Mouse (Mus musculus) heart, embryonic 15.5 days (tissue): ENCODE measurements at regions not wholly inside any gene's neighbourhood (a gene's known extent, or its start where the extent isn't known, plus 50 kb on each side); places are given as distances from the start of the nearest gene placed in this dataset.
A peak's percentile ranks its signal among the peaks of the same experiment; 100 is the strongest.
"Not testable (repeated sequence)": the region's sequence is repeated elsewhere in the genome, so short reads cannot be mapped to it uniquely, and the experiment has no call there.

Experiments used
- ATAC-seq: fragments of 200-750 bp; cut with Nextera tagmentation; replicated peaks from 2 replicates; pipeline ENCODE4 v1.8.0; 2017; ENCODE audit warnings: low read depth, moderate TSS enrichment; ENCODE audit not compliant: insufficient number of reproducible peaks, insufficient read depth, low FRiP score
- H3K27ac ChIP-seq: fragments of 300-500 bp; sonication (generic); 2 replicates; pipeline ENCODE4 v1.5.1; 2015; ENCODE audit warnings: mild to moderate bottlenecking, inconsistent platforms
- H3K27me3 ChIP-seq: fragments of 300-500 bp; sonication (generic); 2 replicates; pipeline ENCODE4 v1.6.1; 2015; ENCODE audit warnings: inconsistent platforms
- H3K36me3 ChIP-seq: fragments of 300-500 bp; sonication (generic); 2 replicates; pipeline ENCODE4 v1.6.1; 2015; ENCODE audit warnings: mild to moderate bottlenecking, inconsistent platforms
- H3K4me1 ChIP-seq: fragments of 300-500 bp; sonication (generic); replicated peaks from 2 replicates; pipeline ENCODE4 v1.6.1; 2015; ENCODE audit warnings: inconsistent platforms
- H3K4me2 ChIP-seq: fragments of 300-500 bp; sonication (generic); 2 replicates; pipeline ENCODE4 v1.6.1; 2015; ENCODE audit warnings: inconsistent platforms, mild to moderate bottlenecking, moderate library complexity
- H3K4me3 ChIP-seq: fragments of 300-500 bp; sonication (generic); 2 replicates; pipeline ENCODE4 v1.5.1; 2015; ENCODE audit warnings: mild to moderate bottlenecking, inconsistent platforms
- H3K9ac ChIP-seq: fragments of 300-500 bp; sonication (generic); 2 replicates; pipeline ENCODE4 v1.6.1; 2015; ENCODE audit warnings: mild to moderate bottlenecking, inconsistent platforms
- H3K9me3 ChIP-seq: fragments of 300-500 bp; sonication (generic); replicated peaks from 2 replicates; pipeline ENCODE4 v1.6.1; 2016; ENCODE audit warnings: inconsistent platforms
- WGBS: fragments of 180-500 bp; shearing (Covaris S2); methylation state at CpG from one replicate; pipeline ENCODE4 v1.1.7; 2015; ENCODE audit warnings: mixed read lengths; 5-methylcytosine and 5-hydroxymethylcytosine counted together

GRCm38 (mm10) chr10:45859137-45859536 lies 281.5 kb downstream of the Hace1 start:
- Histone ChIP-seq H3K4me2 (no peak overlapping the region), H3K36me3 (no peaks in the 10 kb centered on the region), H3K4me1 (no peaks in the 10 kb centered on the region), H3K9me3 (no peaks in the 10 kb centered on the region), H3K4me3 (no peak overlapping the region), H3K27ac (no peak overlapping the region), H3K27me3 (no peaks in the 10 kb centered on the region), H3K9ac (no peak overlapping the region)
- ATAC-seq = no peak
- 66% methylated on average over 3 of the region's 3 CpGs for WGBS

GRCm38 (mm10) chr10:45859909-45860308 lies 282.3 kb downstream of the Hace1 start:
- no peaks in the 10 kb centered on the region for H3K27me3 ChIP-seq
- H3K9me3 ChIP-seq = no peaks in the 10 kb centered on the region
- 69% methylated on average over 4 of the region's 4 CpGs for whole genome bisulfite sequencing

GRCm38 (mm10) chr10:45860696-45861095 lies 283.1 kb downstream of the Hace1 start:
- no peak for ATAC-seq
- Histone ChIP-seq H3K4me3 (no peak overlapping the region), H3K27me3 (no peaks in the 10 kb centered on the region), H3K4me1 (no peaks in the 10 kb centered on the region), H3K9me3 (no peaks in the 10 kb centered on the region), H3K9ac (no peak overlapping the region), H3K4me2 (no peak overlapping the region), H3K36me3 (no peaks in the 10 kb centered on the region), H3K27ac (no peak overlapping the region)
- 68% methylated on average over 4 of the region's 4 CpGs for WGBS

More at GRCm38 (mm10) chr10:45859909-45860308, 282.3 kb downstream of the Hace1 start:
- ATAC-seq = no peak
- Histone ChIP-seq H3K36me3 (no peaks in the 10 kb centered on the region), H3K4me2 (no peak overlapping the region), H3K4me3 (no peak overlapping the region), H3K9ac (no peak overlapping the region), H3K4me1 (no peaks in the 10 kb centered on the region), H3K27ac (no peak overlapping the region)

GRCm38 (mm10) chr10:45865793-45866192 lies 288.2 kb downstream of the Hace1 start:
- Histone ChIP-seq H3K27me3 (no peaks in the 10 kb centered on the region), H3K27ac (no peak overlapping the region), H3K4me2 (no peak overlapping the region), H3K9me3 (no peaks in the 10 kb centered on the region), H3K36me3 (no peaks in the 10 kb centered on the region), H3K4me3 (no peak overlapping the region), H3K9ac (no peak overlapping the region), H3K4me1 (0 out of 2 replicates have a peak, but pooled peaks cover 3% of the 10 kb centered on the region)
- ATAC-seq = no peak
- WGBS = 56% methylated on average over 4 of the region's 4 CpGs

- no peaks in the 10 kb centered on the region for H3K27me3 ChIP-seq
- 57% methylated on average over 3 of the region's 3 CpGs for WGBS
Measured at GRCm38 (mm10) chr10:45866860-45867259, 289.2 kb downstream of the Hace1 start.

GRCm38 (mm10) chr10:45871028-45871427 lies 293.4 kb downstream of the Hace1 start:
- H3K4me3 ChIP-seq = no peak overlapping the region
- 45% methylated on average over 4 of the region's 4 CpGs for WGBS
- no peaks in the 10 kb centered on the region for H3K27me3 ChIP-seq
- peak overlapping the region; percentile 77 for H3K27ac ChIP-seq
- peaks cover 9% of the 10 kb centered on the region for H3K4me1 ChIP-seq
- H3K36me3 ChIP-seq = no peaks in the 10 kb centered on the region
- no peaks in the 10 kb centered on the region for H3K9me3 ChIP-seq
- ATAC-seq = no peak
- no peak overlapping the region for H3K4me2 ChIP-seq
- H3K9ac ChIP-seq = no peak overlapping the region

More at GRCm38 (mm10) chr10:45866860-45867259, 289.2 kb downstream of the Hace1 start:
- no peaks in the 10 kb centered on the region for H3K36me3 ChIP-seq
- no peak for ATAC-seq
- no peak overlapping the region for H3K4me3 ChIP-seq
- no peak overlapping the region for H3K27ac ChIP-seq
- H3K4me1 ChIP-seq = peaks cover 7% of the 10 kb centered on the region; the same call in 1 of the 2 replicates
- no peak overlapping the region for H3K9ac ChIP-seq
- no peak overlapping the region for H3K4me2 ChIP-seq
- H3K9me3 ChIP-seq = no peaks in the 10 kb centered on the region

DNA sequence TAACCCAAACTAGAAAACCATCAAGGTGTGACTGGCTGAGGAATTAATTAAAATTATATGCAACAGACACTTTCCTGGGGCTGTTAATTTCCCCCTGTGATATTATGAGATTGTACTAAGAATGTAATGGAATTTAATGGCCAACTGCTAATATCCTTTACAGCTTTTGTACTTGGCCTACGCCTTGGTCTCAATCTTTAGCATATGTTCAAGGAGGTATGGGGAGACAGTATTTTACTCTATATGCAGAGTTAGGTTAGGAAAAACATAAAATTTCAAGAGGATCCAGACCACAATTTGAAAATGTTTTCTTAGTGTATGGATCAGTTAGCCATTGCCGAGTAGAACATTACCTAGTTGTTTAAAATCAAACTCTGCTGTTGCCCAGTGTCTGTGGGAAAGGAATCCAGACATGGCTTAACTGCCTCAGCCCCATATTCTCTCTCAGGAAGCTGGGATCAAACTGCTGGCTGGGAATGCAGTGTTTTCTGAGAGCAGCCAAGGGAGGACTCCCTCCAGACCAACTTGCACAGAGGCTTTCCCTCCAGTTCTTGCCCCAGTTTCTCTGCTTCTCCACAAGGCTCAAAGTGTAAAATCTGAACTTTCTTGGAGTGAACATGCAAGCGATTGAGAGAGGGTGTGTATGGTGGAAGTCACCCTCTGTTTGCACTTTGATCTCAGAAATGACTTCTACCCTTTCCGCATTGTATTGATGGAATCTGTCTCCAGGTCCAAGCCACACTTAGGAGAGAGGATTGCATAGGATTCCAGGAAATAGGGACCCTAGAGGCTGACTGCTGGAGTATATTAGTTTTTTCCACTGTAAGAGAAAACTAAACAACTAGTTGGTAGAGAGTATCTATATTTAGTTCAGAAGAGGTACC lies 294.6 kb downstream of the Hace1 start:
- WGBS = 77% methylated on average over 4 of the region's 4 CpGs
- Histone ChIP-seq H3K4me2 (no peak overlapping the region), H3K27ac (no peak overlapping the region), H3K9me3 (no peaks in the 10 kb centered on the region), H3K27me3 (no peaks in the 10 kb centered on the region), H3K36me3 (no peaks in the 10 kb centered on the region), H3K9ac (no peak overlapping the region), H3K4me1 (peaks cover 5% of the 10 kb centered on the region), H3K4me3 (no peak overlapping the region)
- ATAC-seq = no peak

- Histone ChIP-seq H3K4me3 (no peak overlapping the region), H3K27me3 (no peaks in the 10 kb centered on the region), H3K27ac (no peak overlapping the region), H3K9ac (no peak overlapping the region), H3K9me3 (no peaks in the 10 kb centered on the region), H3K4me2 (peak overlapping the region; percentile 2; the same call in 1 of the 2 replicates), H3K36me3 (no peaks in the 10 kb centered on the region), H3K4me1 (peaks cover 5% of the 10 kb centered on the region)
- 54% methylated on average over 14 of the region's 14 CpGs for WGBS
- no peak for ATAC-seq
Measured at GRCm38 (mm10) chr10:45873805-45874780, 296.5 kb downstream of the Hace1 start.

DNA sequence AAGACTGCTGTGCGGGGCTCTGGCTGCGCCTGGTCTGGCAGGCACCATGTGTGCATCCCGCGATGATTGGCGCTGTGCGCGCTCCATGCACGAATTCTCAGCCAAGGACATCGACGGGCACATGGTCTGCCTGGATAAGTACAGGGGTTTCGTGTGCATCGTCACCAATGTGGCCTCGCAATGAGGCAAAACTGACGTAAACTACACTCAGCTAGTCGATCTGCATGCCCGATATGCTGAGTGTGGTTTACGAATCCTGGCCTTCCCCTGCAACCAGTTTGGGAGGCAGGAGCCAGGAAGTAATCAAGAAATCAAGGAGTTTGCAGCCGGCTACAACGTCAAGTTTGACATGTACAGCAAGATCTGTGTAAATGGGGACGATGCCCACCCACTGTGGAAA lies 297.7 kb downstream of the Hace1 start:
- not testable (repeated sequence) for H3K9ac ChIP-seq, H3K27me3 ChIP-seq, H3K4me3 ChIP-seq, ATAC-seq, H3K4me1 ChIP-seq, H3K36me3 ChIP-seq, H3K27ac ChIP-seq, H3K4me2 ChIP-seq, H3K9me3 ChIP-seq
- 87% methylated on average over 20 of the region's 20 CpGs for WGBS

DNA sequence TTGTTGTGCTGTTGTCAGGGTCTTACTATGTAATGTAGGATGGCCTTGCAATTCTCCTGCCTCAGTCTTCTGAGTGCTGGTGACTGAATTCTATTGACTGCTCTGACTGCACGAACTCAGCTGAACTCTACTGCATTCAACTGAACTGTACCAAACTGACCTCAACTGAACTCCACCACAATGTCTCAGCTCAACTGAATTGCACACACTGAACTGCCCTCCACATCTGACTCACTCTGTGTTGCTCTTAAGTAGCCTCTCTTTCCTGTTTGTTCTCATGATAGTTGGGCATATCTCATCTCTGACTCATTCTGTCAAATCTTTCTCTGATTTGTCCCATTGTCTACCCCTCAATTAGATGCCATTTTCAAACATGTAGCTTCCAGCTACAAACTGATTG lies 306.1 kb downstream of the Hace1 start:
- H3K4me3 ChIP-seq = no peak overlapping the region
- H3K27me3 ChIP-seq = no peaks in the 10 kb centered on the region
- H3K9ac ChIP-seq = no peak overlapping the region
- 0 out of 2 replicates have a peak, but pooled peaks cover 3% of the 10 kb centered on the region for H3K4me1 ChIP-seq
- no peak for ATAC-seq
- no peaks in the 10 kb centered on the region for H3K9me3 ChIP-seq
- no peak overlapping the region for H3K27ac ChIP-seq
- 81% methylated on average over 1 of the region's 1 CpGs for WGBS
- H3K4me2 ChIP-seq = no peak overlapping the region
- no peaks in the 10 kb centered on the region for H3K36me3 ChIP-seq

- H3K4me1 ChIP-seq = 0 out of 2 replicates have a peak, but pooled peaks cover 8% of the 10 kb centered on the region
- H3K27me3 ChIP-seq = no peaks in the 10 kb centered on the region
- WGBS = 69% methylated on average over 2 of the region's 2 CpGs
- no peak overlapping the region for H3K4me2 ChIP-seq
- H3K4me3 ChIP-seq = no peak overlapping the region
- no peaks in the 10 kb centered on the region for H3K36me3 ChIP-seq
- no peak overlapping the region for H3K27ac ChIP-seq
- ATAC-seq = no peak
- no peaks in the 10 kb centered on the region for H3K9me3 ChIP-seq
- no peak overlapping the region for H3K9ac ChIP-seq
Measured at GRCm38 (mm10) chr10:45886636-45887035, 309.0 kb downstream of the Hace1 start.
